Mouse (Mus musculus): ENCODE data around the gene Gba2. TPM values are rescaled to one million over a fixed set of nuclear protein-coding genes. Genes with fewer than 3 reads are reported as not detected.
A peak's percentile ranks its signal among the peaks of the same experiment; 100 is the strongest.

Gene Gba2
- polyA plus RNA-seq, 1 experiment = 7.6 TPM

- Histone ChIP-seq H3K4me1 (ENCODE audit: control insufficient read depth, insufficient read depth, low read length) (no peaks in the 10 kb centered on the region), H3K27ac (ENCODE audit: insufficient read depth, low read length) (no peak overlapping the region), H3K4me3 (ENCODE audit: insufficient read depth, low read length) (no peak overlapping the region)
- TF ChIP-seq CTCF (IDR thresholded peaks at IDR 0.05; ENCODE audit: borderline replicate concordance, insufficient read depth, low read length) (no peak), POLR2A (IDR thresholded peaks at IDR 0.05; ENCODE audit: low read depth, low read length) (no peak)
These were observed 3.6 kb upstream of the Gba2 start for GRCm38 (mm10) chr4:43582241-43582640.

- TF ChIP-seq CTCF (IDR thresholded peaks at IDR 0.05; ENCODE audit: borderline replicate concordance, insufficient read depth, low read length) (no peak), POLR2A (IDR thresholded peaks at IDR 0.05; ENCODE audit: low read depth, low read length) (no peak)
- Histone ChIP-seq H3K27ac (ENCODE audit: insufficient read depth, low read length) (no peak overlapping the region), H3K4me3 (ENCODE audit: insufficient read depth, low read length) (no peak overlapping the region), H3K4me1 (ENCODE audit: control insufficient read depth, insufficient read depth, low read length) (peaks cover 5% of the 10 kb centered on the region; the same call in 1 of the 2 replicates)
These were observed 2.7 kb upstream of the Gba2 start for GRCm38 (mm10) chr4:43581381-43581780.

DNA sequence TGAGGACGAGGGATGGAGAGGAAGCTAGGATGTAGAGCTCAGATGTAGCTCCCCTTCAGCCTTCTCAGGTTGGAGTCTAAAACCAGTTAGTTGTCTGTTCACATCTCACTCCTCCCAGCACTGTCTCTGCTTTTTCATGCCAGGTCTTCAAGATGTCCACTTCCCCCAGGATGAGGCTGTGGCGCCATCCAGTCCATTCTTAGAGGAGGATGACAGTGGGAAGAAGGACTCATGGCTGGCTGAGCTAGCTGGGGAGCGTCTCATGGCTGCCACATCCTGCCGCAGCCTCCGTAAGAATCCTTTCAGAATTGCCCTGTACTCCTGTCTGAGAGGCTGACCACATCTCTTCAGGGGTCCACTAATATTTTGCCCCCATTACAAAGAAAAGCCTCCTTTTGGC, 2.0 kb upstream of the Gba2 start:
- Histone ChIP-seq H3K27ac (ENCODE audit: insufficient read depth, low read length) (no peak overlapping the region), H3K4me3 (ENCODE audit: insufficient read depth, low read length) (no peak overlapping the region), H3K4me1 (ENCODE audit: control insufficient read depth, insufficient read depth, low read length) (peaks cover 5% of the 10 kb centered on the region; the same call in 1 of the 2 replicates)
- no peak for TF ChIP-seq CTCF (IDR thresholded peaks at IDR 0.05; ENCODE audit: borderline replicate concordance, insufficient read depth, low read length)
- TF ChIP-seq POLR2A (IDR thresholded peaks at IDR 0.05; ENCODE audit: low read depth, low read length) = no peak

GRCm38 (mm10) chr4:43579731-43580130, 1.1 kb upstream of the Gba2 start:
- no peak overlapping the region for H3K27ac ChIP-seq (ENCODE audit: insufficient read depth, low read length)
- TF ChIP-seq CTCF (IDR thresholded peaks at IDR 0.05; ENCODE audit: borderline replicate concordance, insufficient read depth, low read length) (no peak), POLR2A (IDR thresholded peaks at IDR 0.05; ENCODE audit: low read depth, low read length) (no peak)
- peaks cover 5% of the 10 kb centered on the region; the same call in 1 of the 2 replicates for H3K4me1 ChIP-seq (ENCODE audit: control insufficient read depth, insufficient read depth, low read length)

DNA sequence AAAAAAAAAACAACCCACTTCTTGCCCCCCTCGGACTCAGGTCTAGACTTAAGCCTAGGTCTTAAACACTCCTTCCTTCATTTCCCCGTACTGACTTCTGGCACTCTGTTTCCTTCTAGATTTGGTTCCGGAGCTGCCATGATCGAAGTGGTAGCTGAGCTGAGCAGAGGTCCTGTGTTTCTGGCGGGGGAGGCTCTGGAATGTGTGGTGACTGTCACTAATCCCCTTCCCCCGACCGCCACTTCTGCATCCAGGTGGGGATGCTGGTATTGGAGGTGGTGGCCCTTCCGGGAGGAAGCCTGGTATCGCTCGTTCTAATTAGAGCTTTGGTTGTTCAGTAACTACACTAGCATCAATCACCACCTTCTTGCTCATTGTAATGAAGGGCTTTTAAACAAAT, 583 bp upstream of the Gba2 start:
- peaks cover 5% of the 10 kb centered on the region; the same call in 1 of the 2 replicates for H3K4me1 ChIP-seq (ENCODE audit: control insufficient read depth, insufficient read depth, low read length)
- peak overlapping the region; percentile 48 for H3K27ac ChIP-seq (ENCODE audit: insufficient read depth, low read length)
- TF ChIP-seq CTCF (IDR thresholded peaks at IDR 0.05; ENCODE audit: borderline replicate concordance, insufficient read depth, low read length) (no peak), POLR2A (IDR thresholded peaks at IDR 0.05; ENCODE audit: low read depth, low read length) (no peak)
- H3K4me3 ChIP-seq (ENCODE audit: insufficient read depth, low read length) = peak overlapping the region; percentile 78

More at GRCm38 (mm10) chr4:43579731-43580130, 1.1 kb upstream of the Gba2 start:
- H3K4me3 ChIP-seq (ENCODE audit: insufficient read depth, low read length) = peak overlapping the region; percentile 78

- Histone ChIP-seq H3K27ac (ENCODE audit: insufficient read depth, low read length) (no peak overlapping the region), H3K4me1 (ENCODE audit: control insufficient read depth, insufficient read depth, low read length) (peaks cover 5% of the 10 kb centered on the region; the same call in 1 of the 2 replicates), H3K4me3 (ENCODE audit: insufficient read depth, low read length) (peak overlapping the region; percentile 78)
- TF ChIP-seq POLR2A (IDR thresholded peaks at IDR 0.05; ENCODE audit: low read depth, low read length) (no peak), CTCF (IDR thresholded peaks at IDR 0.05; ENCODE audit: borderline replicate concordance, insufficient read depth, low read length) (no peak)
These were observed 1.3 kb downstream of the Gba2 start for GRCm38 (mm10) chr4:43577237-43577881.

DNA sequence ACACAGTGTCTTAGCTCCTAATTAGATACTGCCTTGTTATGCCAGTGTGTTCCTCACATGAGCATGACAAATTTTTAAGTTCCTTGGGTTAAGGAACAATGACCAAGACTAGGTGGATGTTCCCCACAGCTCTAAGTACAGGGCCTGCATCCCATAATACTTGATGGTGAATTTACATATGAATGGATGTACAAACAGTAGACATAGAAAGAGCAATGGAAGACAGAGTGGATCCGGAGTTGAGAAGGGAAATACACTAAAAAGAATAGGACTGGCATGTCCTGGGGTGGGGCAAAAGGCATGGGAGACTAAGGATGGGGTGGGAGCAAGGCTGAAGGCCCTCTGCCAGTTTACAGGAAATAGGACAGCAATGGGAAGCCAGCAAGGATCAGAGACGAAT, 3.3 kb downstream of the Gba2 start:
- no peak overlapping the region for H3K4me3 ChIP-seq (ENCODE audit: insufficient read depth, low read length)
- H3K4me1 ChIP-seq (ENCODE audit: control insufficient read depth, insufficient read depth, low read length) = peaks cover 5% of the 10 kb centered on the region; the same call in 1 of the 2 replicates
- H3K27ac ChIP-seq (ENCODE audit: insufficient read depth, low read length) = no peak overlapping the region
- TF ChIP-seq POLR2A (IDR thresholded peaks at IDR 0.05; ENCODE audit: low read depth, low read length) (no peak), CTCF (IDR thresholded peaks at IDR 0.05; ENCODE audit: borderline replicate concordance, insufficient read depth, low read length) (no peak)

DNA sequence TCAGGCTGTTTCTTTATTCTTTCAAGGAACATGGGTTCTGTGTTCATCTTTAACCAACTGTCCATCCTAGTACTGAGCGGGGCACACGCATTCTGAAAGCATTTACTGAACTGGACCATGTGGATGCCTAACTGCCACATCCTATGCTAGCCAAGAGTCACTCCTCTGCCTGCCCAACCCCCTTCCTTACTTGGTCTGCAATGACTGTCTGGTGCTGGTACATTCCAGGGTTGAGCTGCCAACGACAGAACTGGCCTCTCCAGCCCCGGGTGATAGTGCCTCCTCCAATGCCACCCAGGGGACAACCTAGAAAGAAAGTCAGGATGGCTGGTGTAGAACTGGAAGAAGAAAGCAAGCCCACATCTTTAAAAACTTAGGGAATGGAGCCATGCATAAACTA, 5.1 kb downstream of the Gba2 start:
- peaks cover 5% of the 10 kb centered on the region; the same call in 1 of the 2 replicates for H3K4me1 ChIP-seq (ENCODE audit: control insufficient read depth, insufficient read depth, low read length)
- TF ChIP-seq CTCF (IDR thresholded peaks at IDR 0.05; ENCODE audit: borderline replicate concordance, insufficient read depth, low read length) = no peak
- no peak for TF ChIP-seq POLR2A (IDR thresholded peaks at IDR 0.05; ENCODE audit: low read depth, low read length)
- H3K4me3 ChIP-seq (ENCODE audit: insufficient read depth, low read length) = no peak overlapping the region
- H3K27ac ChIP-seq (ENCODE audit: insufficient read depth, low read length) = no peak overlapping the region

DNA sequence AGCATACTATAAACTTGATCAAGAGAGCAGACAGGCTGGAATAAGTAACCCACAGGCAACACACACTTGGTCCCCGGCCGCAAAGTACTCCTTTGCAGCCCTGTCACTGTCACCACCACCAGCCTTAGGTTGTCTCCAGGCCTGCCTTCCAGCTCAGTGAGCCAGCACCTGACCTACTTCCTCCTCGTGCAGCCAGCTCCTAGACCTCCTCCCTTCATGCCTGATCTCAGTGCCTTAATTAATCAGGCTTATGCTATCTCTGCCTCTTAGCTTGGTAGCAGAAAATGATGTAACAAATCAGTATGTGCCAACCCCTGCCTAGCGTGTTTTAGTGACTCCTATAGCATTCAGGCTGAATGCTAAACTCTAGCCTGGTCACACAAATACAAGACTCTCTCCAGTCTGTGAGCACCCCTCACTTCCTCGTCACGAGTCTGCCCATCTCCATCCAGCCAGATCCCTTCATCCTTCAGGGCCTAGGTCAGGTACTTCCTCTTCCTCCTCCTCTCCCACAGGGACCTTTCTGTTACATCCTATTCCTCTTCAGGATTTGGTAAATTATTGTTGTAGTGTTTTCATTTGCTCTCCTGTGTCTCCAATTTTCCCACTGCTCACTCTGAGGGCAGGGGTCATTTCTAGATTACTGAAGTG, 7.2 kb downstream of the Gba2 start:
- TF ChIP-seq CTCF (IDR thresholded peaks at IDR 0.05; ENCODE audit: borderline replicate concordance, insufficient read depth, low read length) (no peak), POLR2A (IDR thresholded peaks at IDR 0.05; ENCODE audit: low read depth, low read length) (no peak)

GRCm38 (mm10) chr4:43567140-43567539, 11.5 kb downstream of the Gba2 start:
- no peak for TF ChIP-seq CTCF (IDR thresholded peaks at IDR 0.05; ENCODE audit: borderline replicate concordance, insufficient read depth, low read length)
- peaks cover 3% of the 10 kb centered on the region; the same call in 1 of the 2 replicates for H3K4me1 ChIP-seq (ENCODE audit: control insufficient read depth, insufficient read depth, low read length)
- H3K27ac ChIP-seq (ENCODE audit: insufficient read depth, low read length) = no peak overlapping the region

More for the DNA sequence above, 7.2 kb downstream of the Gba2 start:
- Histone ChIP-seq H3K27ac (ENCODE audit: insufficient read depth, low read length) (no peak overlapping the region), H3K4me1 (ENCODE audit: control insufficient read depth, insufficient read depth, low read length) (no peaks in the 10 kb centered on the region; the same call in 1 of the 2 replicates), H3K4me3 (ENCODE audit: insufficient read depth, low read length) (no peak overlapping the region)

More at GRCm38 (mm10) chr4:43567140-43567539, 11.5 kb downstream of the Gba2 start:
- no peak overlapping the region for H3K4me3 ChIP-seq (ENCODE audit: insufficient read depth, low read length)
